Mouse (Mus musculus) liver, postnatal 0 days (tissue): Measurements from ENCODE around the gene Hhex. TPM values are rescaled to one million over a fixed set of nuclear protein-coding genes. Genes with fewer than 3 reads are reported as not detected.
A peak's percentile ranks its signal among the peaks of the same experiment; 100 is the strongest.

Source experiments
- ATAC-seq: fragments of 200-750 bp; cut with Nextera tagmentation; 2 replicates; pipeline ENCODE4 v1.8.0; 2017; ENCODE audit warnings: mild to moderate bottlenecking, moderate library complexity
- DNase-seq: peaks from one replicate; pipeline ENCODE4 v3.0.0-alpha.2; 2016
- H3K27ac ChIP-seq: fragments of 300-500 bp; sonication (generic); 2 replicates; pipeline ENCODE4 v1.5.1; 2014; ENCODE audit warnings: antibody characterized with exemption, moderate library complexity, mild to moderate bottlenecking, low read depth
- H3K27me3 ChIP-seq: fragments of 300-500 bp; sonication (generic); 2 replicates; pipeline ENCODE4 v1.6.1; 2014; ENCODE audit warnings: low read length, control low read depth, mixed read lengths; ENCODE audit not compliant: insufficient read depth
- H3K36me3 ChIP-seq: fragments of 300-500 bp; sonication (generic); replicated peaks from 2 replicates; pipeline ENCODE4 v1.6.1; 2014; ENCODE audit warnings: mild to moderate bottlenecking, control low read depth, low read length, moderate library complexity, mixed read lengths; ENCODE audit not compliant: insufficient read depth
- H3K4me1 ChIP-seq: fragments of 300-500 bp; sonication (generic); 2 replicates; pipeline ENCODE4 v1.6.1; 2014; ENCODE audit warnings: antibody characterized with exemption, mild to moderate bottlenecking, control low read depth; ENCODE audit not compliant: insufficient read depth
- H3K4me2 ChIP-seq: fragments of 300-500 bp; sonication (generic); 2 replicates; pipeline ENCODE4 v1.6.1; 2014; ENCODE audit warnings: low read depth, mild to moderate bottlenecking, low read length, moderate library complexity, mixed read lengths
- H3K4me3 ChIP-seq: fragments of 300-500 bp; sonication (generic); 2 replicates; pipeline ENCODE4 v1.5.1; 2014; ENCODE audit warnings: low read depth, low read length
- H3K9ac ChIP-seq: fragments of 300-500 bp; sonication (generic); replicated peaks from 2 replicates; pipeline ENCODE4 v1.6.1; 2014; ENCODE audit warnings: mild to moderate bottlenecking, moderate library complexity
- H3K9me3 ChIP-seq: fragments of 300-500 bp; sonication (generic); 2 replicates; pipeline ENCODE4 v1.6.1; 2016; ENCODE audit warnings: mild to moderate bottlenecking, control low read depth, low read length, mixed read lengths
- CTCF ChIP-seq: sonication (generic); IDR thresholded peaks from 2 replicates; pipeline ENCODE4 v1.5.1; 2016; ENCODE audit warnings: antibody characterized with exemption, low read depth
- EP300 ChIP-seq: IDR thresholded peaks from 2 replicates; pipeline ENCODE4 v1.6.1; 2016; ENCODE audit warnings: antibody characterized with exemption, low read depth, mild to moderate bottlenecking
- WGBS: fragments of 180-500 bp; shearing (Covaris S2); extraction: QIAGEN DNeasy Blood & Tissue Kit; methylation state at CpG from one replicate; pipeline ENCODE4 v1.1.7; 2014; ENCODE audit not compliant: insufficient replicate concordance; 5-methylcytosine and 5-hydroxymethylcytosine counted together
- polyA plus RNA-seq: library from polyadenylated mRNA; unstranded; fragments of >200 nt; fragmentation: Nextera tagmentation; extraction: Ambion mirVana; gene quantifications from 2 replicates; pipeline ENCODE4 v1.2.1, GENCODE M21; 2015

Gene Hhex
- polyA plus RNA-seq, 1 experiment from 2014 or later = 56.4 TPM

DNA sequence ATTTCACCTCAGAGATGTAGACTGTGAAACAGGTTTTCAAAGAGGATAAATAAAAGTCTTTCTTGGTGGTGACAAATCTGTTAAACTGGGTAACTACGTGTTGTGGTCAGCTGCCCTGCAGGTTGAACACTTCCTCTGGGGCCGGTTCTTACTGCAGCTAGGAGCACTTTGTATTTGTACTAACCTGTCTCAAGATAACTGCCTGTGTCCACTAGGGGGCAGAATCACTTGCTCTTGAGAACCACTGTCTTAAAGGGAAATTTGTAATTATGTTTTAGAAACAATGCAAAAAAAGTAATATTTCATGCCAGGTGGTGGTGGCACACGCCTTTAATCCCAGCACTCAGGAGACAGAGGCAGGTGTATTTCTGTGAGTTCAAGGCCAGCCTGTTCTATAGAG lies 15.0 kb upstream of the Hhex start:
- Histone ChIP-seq H3K27ac (no peak overlapping the region), H3K9ac (no peak overlapping the region), H3K4me2 (no peak overlapping the region), H3K9me3 (no peaks in the 10 kb centered on the region), H3K36me3 (peaks cover 53% of the 10 kb centered on the region), H3K4me1 (no peaks in the 10 kb centered on the region), H3K4me3 (no peak overlapping the region), H3K27me3 (no peaks in the 10 kb centered on the region)
- TF ChIP-seq EP300 (no peak), CTCF (peak; percentile 88)
- 0 out of 2 replicates have a peak, but pooled peaks have one; percentile 33 for ATAC-seq
- 25% methylated on average over 3 of the region's 3 CpGs for WGBS
- DNase-seq = peak; percentile 62

DNA sequence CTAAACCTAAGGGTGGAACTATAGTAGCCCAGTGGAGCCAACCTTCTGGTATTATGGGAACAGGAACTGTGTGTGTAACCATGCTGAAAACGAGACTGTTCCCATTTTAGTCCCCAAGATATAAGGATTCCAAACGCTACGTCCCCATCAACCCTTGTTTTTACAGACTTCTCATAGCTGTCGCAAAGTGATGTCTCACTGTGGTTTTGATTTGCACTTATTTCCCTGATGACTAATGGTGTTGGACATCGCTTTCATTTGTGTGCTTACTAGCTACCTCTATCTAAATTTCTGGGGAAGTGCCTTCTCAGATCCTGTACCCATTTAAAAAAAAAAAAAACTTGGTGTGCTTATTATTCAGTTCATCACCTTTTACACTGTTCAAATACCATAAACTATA lies 6.0 kb upstream of the Hhex start:
- no peak overlapping the region for H3K4me2 ChIP-seq
- ATAC-seq (no peak), DNase-seq (no peak)
- H3K4me3 ChIP-seq = no peak overlapping the region
- no peaks in the 10 kb centered on the region for H3K9me3 ChIP-seq
- H3K9ac ChIP-seq = no peak overlapping the region
- H3K4me1 ChIP-seq = peaks cover 14% of the 10 kb centered on the region; the same call in 1 of the 2 replicates
- H3K36me3 ChIP-seq = no peaks in the 10 kb centered on the region
- TF ChIP-seq EP300 (no peak), CTCF (no peak)
- no peak overlapping the region for H3K27ac ChIP-seq
- H3K27me3 ChIP-seq = peaks cover 11% of the 10 kb centered on the region
- WGBS = 41% methylated on average over 5 of the region's 5 CpGs

DNA sequence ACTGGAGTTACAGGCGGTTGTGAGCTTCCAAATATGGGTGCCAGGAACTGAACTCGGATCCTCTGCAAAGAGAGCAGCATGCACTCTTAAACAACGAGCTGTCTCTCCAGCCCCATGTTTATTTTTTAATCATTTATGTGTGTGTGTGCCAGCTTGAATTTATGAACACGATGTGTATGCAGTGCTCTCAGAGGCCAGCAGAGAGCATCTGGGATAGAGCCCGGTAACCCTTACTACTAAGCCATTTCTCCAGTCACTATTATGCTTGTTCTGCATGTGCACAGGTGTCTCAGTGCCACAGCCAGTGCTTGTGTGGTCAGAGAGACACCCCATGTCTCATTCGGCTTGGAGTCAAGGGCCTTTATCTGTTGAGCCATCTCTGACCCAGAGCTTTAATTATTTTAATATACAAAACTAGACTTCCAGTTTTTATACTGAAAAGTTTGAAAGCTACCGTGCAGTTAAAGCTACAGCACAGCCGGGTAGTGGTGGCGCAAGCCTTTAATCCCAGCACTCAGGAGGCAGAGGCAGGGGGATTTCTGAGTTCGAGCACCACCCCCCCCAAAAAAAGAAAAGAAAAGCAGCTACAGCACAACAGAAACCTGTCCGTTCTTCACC lies 3.4 kb upstream of the Hhex start:
- H3K9ac ChIP-seq = no peak overlapping the region
- peaks cover 16% of the 10 kb centered on the region; the same call in 1 of the 2 replicates for H3K4me1 ChIP-seq
- no peaks in the 10 kb centered on the region for H3K36me3 ChIP-seq
- no peak overlapping the region for H3K4me3 ChIP-seq
- H3K27me3 ChIP-seq = peaks cover 33% of the 10 kb centered on the region
- H3K27ac ChIP-seq = no peak overlapping the region
- H3K9me3 ChIP-seq = no peaks in the 10 kb centered on the region
- no peak overlapping the region for H3K4me2 ChIP-seq
- 0 out of 2 replicates have a peak, but pooled peaks have one; percentile 17 for TF ChIP-seq CTCF
- TF ChIP-seq EP300 = no peak
- whole genome bisulfite sequencing = 83% methylated on average over 11 of the region's 11 CpGs
- ATAC-seq (no peak), DNase-seq (no peak)

DNA sequence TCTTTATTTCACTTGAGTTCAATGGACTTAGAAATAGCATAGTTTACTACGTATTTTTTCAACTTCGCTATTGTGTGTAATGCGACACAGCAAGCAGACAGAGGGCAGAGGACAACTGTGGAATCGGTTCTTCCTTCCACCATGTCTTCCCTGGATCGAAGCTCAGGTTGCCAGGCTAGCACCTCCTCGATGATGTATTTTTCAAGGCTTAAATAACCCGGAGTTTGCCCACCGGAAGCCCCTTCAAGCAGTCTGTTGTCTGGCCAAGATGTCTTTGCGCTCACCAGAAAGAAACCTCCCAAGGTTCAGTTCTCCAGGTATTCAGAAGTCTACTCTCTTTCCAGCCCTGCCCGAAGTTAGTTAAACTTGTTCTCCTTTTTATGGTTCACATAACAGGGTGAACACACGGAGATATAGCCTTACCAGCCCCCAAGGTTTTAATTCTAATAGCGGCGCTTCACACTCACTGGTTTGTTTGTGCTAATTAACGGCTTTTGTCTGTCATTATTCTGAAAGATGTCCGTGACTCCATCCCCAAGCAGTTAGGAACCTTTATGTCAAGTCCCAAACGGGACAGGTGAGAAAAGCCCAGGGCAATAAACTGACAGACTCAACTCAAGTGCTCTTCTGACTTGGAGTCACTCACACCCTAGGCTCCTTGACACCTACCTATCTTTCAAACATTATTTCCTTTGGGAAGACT lies 1.6 kb upstream of the Hhex start:
- Histone ChIP-seq H3K9me3 (no peaks in the 10 kb centered on the region), H3K27ac (peak overlapping the region; percentile 92; the same call in 1 of the 2 replicates), H3K4me3 (peak overlapping the region; percentile 64), H3K36me3 (peaks cover 8% of the 10 kb centered on the region; the same call in 1 of the 2 replicates), H3K9ac (peak overlapping the region; percentile 83), H3K4me1 (peaks cover 19% of the 10 kb centered on the region), H3K4me2 (peak overlapping the region; percentile 73), H3K27me3 (peaks cover 35% of the 10 kb centered on the region)
- ATAC-seq (no peak), DNase-seq (no peak)
- WGBS = 29% methylated on average over 16 of the region's 16 CpGs
- TF ChIP-seq CTCF = no peak
- no peak for TF ChIP-seq EP300

DNA sequence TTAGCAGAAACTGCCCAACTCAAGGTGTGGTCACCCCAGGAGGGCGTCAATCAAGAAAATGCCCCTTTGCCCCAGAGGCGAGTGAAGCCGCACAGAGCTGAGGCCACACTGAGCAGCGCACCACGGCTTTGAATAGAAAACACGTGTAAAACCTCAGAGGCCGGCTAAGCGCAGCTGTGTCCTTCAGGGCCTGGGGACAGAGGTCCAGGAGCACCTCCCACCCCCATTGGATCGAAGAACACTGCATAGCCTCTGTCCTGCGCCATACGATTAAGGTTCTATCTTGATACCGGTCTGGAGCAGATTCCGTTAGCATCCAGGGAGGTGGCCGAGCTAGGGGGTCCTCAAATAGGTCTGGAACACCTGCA lies 731 bp upstream of the Hhex start:
- TF ChIP-seq CTCF (no peak), EP300 (no peak)
- peak; percentile 53 for ATAC-seq

DNA sequence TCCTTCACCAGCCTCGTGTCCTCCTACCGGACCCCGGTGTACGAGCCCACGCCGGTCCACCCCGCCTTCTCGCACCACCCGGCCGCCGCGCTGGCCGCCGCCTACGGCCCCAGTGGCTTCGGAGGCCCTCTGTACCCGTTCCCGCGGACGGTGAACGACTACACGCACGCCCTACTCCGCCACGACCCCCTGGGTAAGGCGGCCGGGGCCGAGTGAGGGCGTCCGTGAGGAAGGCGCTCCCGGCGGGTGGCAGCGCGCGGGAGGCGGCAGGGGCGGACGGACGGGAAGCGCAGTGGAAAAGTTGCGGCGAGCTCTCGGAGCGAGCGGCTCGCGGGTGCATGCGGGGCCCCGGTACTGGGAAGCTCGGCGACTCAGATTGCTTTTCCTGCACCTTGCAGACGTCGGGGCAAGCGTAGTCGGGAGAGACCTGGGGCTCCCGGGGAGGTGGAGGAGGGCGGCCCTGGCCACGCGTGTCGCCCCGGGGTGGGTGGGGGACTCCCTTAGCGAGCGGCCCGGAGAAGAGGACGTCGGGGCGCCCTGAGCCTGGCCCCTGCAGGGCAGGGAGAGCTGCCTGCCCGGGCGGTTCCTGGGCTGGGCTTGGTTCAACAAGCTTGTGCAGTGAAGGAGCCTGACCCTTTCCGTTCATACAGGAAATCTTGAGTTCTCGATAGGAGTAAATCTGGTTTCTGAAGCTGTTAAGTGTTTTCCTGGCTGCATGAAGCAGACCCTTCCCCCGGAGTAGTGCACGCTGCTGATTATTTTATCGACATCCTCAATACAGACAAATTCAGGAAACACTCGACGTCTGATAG lies 637 bp downstream of the Hhex start:
- ATAC-seq = peak; percentile 48
- peak overlapping the region; percentile 73 for H3K4me2 ChIP-seq
- no peaks in the 10 kb centered on the region for H3K9me3 ChIP-seq
- peak overlapping the region; percentile 83 for H3K9ac ChIP-seq
- TF ChIP-seq EP300 (peak; percentile 92), CTCF (no peak)
- H3K36me3 ChIP-seq = peaks cover 16% of the 10 kb centered on the region
- peaks cover 19% of the 10 kb centered on the region for H3K4me1 ChIP-seq
- WGBS = under 1% methylated on average over 68 of the region's 77 CpGs
- DNase-seq = peak; percentile 63
- H3K4me3 ChIP-seq = peak overlapping the region; percentile 64
- H3K27me3 ChIP-seq = peaks cover 32% of the 10 kb centered on the region
- H3K27ac ChIP-seq = peak overlapping the region; percentile 92

More for the DNA sequence above, 731 bp upstream of the Hhex start:
- H3K4me2 ChIP-seq = peak overlapping the region; percentile 73
- H3K27me3 ChIP-seq = peaks cover 35% of the 10 kb centered on the region
- peak overlapping the region; percentile 83 for H3K9ac ChIP-seq
- H3K36me3 ChIP-seq = peaks cover 8% of the 10 kb centered on the region; the same call in 1 of the 2 replicates
- no peaks in the 10 kb centered on the region for H3K9me3 ChIP-seq
- peak overlapping the region; percentile 64 for H3K4me3 ChIP-seq
- H3K27ac ChIP-seq = peak overlapping the region; percentile 92
- 2% methylated on average over 14 of the region's 14 CpGs for WGBS
- H3K4me1 ChIP-seq = peaks cover 19% of the 10 kb centered on the region
- DNase-seq = peak; percentile 58
